Mouse (Mus musculus) CH12.LX (cell line): ENCODE data around the gene Ubap2. TPM values are rescaled to one million over a fixed set of nuclear protein-coding genes. Genes with fewer than 3 reads are reported as not detected.

Source experiments
- DNase-seq: peaks from one replicate; pipeline ENCODE4 v3.0.0-alpha.2; 2013; ENCODE audit errors: extremely low read depth
- H3K27ac ChIP-seq: 2 replicates; pipeline ENCODE4 v1.5.1; 2012; ENCODE audit warnings: low read depth, mild to moderate bottlenecking, control low read depth, moderate library complexity; ENCODE audit not compliant: insufficient read depth
- H3K27me3 ChIP-seq: replicated peaks from 2 replicates; pipeline ENCODE3; 2012; ENCODE audit warnings: inconsistent platforms
- H3K36me3 ChIP-seq, 2 experiments: replicated peaks in 1 of 2; 2 replicates each; pipeline versions ENCODE3 to v1.6.1; 2012; ENCODE audit warnings: inconsistent platforms in 1 of 2, low read length in 1 of 2, mild to moderate bottlenecking in 1 of 2, mixed read lengths in 1 of 2, moderate library complexity in 1 of 2; ENCODE audit not compliant: control insufficient read depth in 1 of 2, insufficient read depth in 1 of 2
- H3K4me1 ChIP-seq, 2 experiments: 2 replicates each; pipeline ENCODE4 v1.6.1; 2012; ENCODE audit warnings: inconsistent platforms in 1 of 2, moderate library complexity in 1 of 2; ENCODE audit not compliant: insufficient read depth in 2 of 2, control insufficient read depth in 1 of 2
- H3K4me2 ChIP-seq: 2 replicates; pipeline ENCODE4 v1.6.1; 2012; ENCODE audit warnings: low read depth, mild to moderate bottlenecking, control low read depth; ENCODE audit not compliant: poor library complexity, insufficient read depth, severe bottlenecking
- H3K4me3 ChIP-seq, 3 experiments: fragments of 150-350 bp in 1 of 3; sonication (generic) in 1 of 3; replicated peaks in 1 of 3; 2 replicates each; pipeline versions ENCODE3 to v1.5.1; 2011 to 2012; ENCODE audit warnings: low read depth in 2 of 3, low read length in 2 of 3, mild to moderate bottlenecking in 2 of 3, moderate library complexity in 2 of 3, control low read depth in 1 of 3, improper control_type of control experiment in 1 of 3, inconsistent platforms in 1 of 3, mixed read lengths in 1 of 3; ENCODE audit not compliant: poor library complexity in 1 of 3
- H3K79me2 ChIP-seq: replicated peaks from 2 replicates; pipeline ENCODE4 v1.6.1; 2012; ENCODE audit warnings: mild to moderate bottlenecking, moderate library complexity; ENCODE audit not compliant: control insufficient read depth, poor library complexity, insufficient read depth, severe bottlenecking; ENCODE audit errors: extremely low read depth
- H3K9ac ChIP-seq: 2 replicates; pipeline ENCODE4 v1.6.1; 2012; ENCODE audit warnings: low read depth, mild to moderate bottlenecking, control low read depth, moderate library complexity; ENCODE audit not compliant: insufficient read depth
- H3K9me3 ChIP-seq: replicated peaks from 2 replicates; pipeline ENCODE3; 2012; ENCODE audit warnings: low read length, inconsistent platforms, mixed read lengths
- BHLHE40 ChIP-seq: IDR thresholded peaks from 2 replicates; pipeline ENCODE4 v1.6.1; 2011; ENCODE audit warnings: mild to moderate bottlenecking, low read depth, low read length, improper control_type of control experiment
- CHD1 ChIP-seq: IDR thresholded peaks from 2 replicates; pipeline ENCODE4 v1.6.1; 2012; ENCODE audit warnings: low read depth, low read length, improper control_type of control experiment, inconsistent platforms
- CHD2 ChIP-seq: IDR thresholded peaks from 2 replicates; pipeline ENCODE4 v1.6.1; 2011; ENCODE audit warnings: low read length, improper control_type of control experiment
- CTCF ChIP-seq, 2 experiments: IDR thresholded peaks in 1 of 2; conservative IDR thresholded peaks in 1 of 2; 2 replicates each; pipeline ENCODE4 v1.5.1; 2011 to 2012; ENCODE audit warnings: low read depth in 2 of 2, low read length in 2 of 2, improper control_type of control experiment in 1 of 2, inconsistent platforms in 1 of 2, mild to moderate bottlenecking in 1 of 2, moderate library complexity in 1 of 2
- E2F4 ChIP-seq: IDR thresholded peaks from 2 replicates; pipeline ENCODE4 v1.6.1; 2011; ENCODE audit warnings: low read depth, low read length, improper control_type of control experiment; ENCODE audit not compliant: insufficient replicate concordance
- ELF1 ChIP-seq: IDR thresholded peaks from 2 replicates; pipeline ENCODE4 v1.6.1; 2014; ENCODE audit warnings: low read depth, mild to moderate bottlenecking, inconsistent platforms, low read length, improper control_type of control experiment
- EP300 ChIP-seq: IDR thresholded peaks from 2 replicates; pipeline ENCODE4 v1.6.1; 2011; ENCODE audit warnings: low read length, improper control_type of control experiment
- ETS1 ChIP-seq: conservative IDR thresholded peaks from 2 replicates; pipeline ENCODE4 v1.6.1; 2012; ENCODE audit warnings: low read depth, mild to moderate bottlenecking, inconsistent platforms, low read length, improper control_type of control experiment, moderate library complexity
- GABPA ChIP-seq: IDR thresholded peaks from 2 replicates; pipeline ENCODE4 v1.6.1; 2012; ENCODE audit warnings: low read depth, low read length, improper control_type of control experiment, inconsistent platforms; ENCODE audit not compliant: insufficient replicate concordance
- HCFC1 ChIP-seq: IDR thresholded peaks from 2 replicates; pipeline ENCODE4 v1.6.1; 2012; ENCODE audit warnings: low read depth, mild to moderate bottlenecking, inconsistent platforms, low read length, improper control_type of control experiment
- IRF4 ChIP-seq: IDR thresholded peaks from 2 replicates; pipeline ENCODE4 v1.6.1; 2014; ENCODE audit warnings: low read depth, mild to moderate bottlenecking, inconsistent platforms, low read length, improper control_type of control experiment
- JUN ChIP-seq: IDR thresholded peaks from 2 replicates; pipeline ENCODE4 v1.6.1; 2011; ENCODE audit warnings: low read depth, mild to moderate bottlenecking, low read length, improper control_type of control experiment, moderate library complexity; ENCODE audit not compliant: insufficient read depth
- JUND ChIP-seq: conservative IDR thresholded peaks from 2 replicates; pipeline ENCODE4 v1.6.1; 2011; ENCODE audit warnings: low read depth, low read length, improper control_type of control experiment
- KAT2A ChIP-seq: IDR thresholded peaks from 2 replicates; pipeline ENCODE4 v1.6.1; 2012; ENCODE audit warnings: low read length, improper control_type of control experiment, inconsistent platforms; ENCODE audit not compliant: insufficient replicate concordance
- MAFK ChIP-seq: IDR thresholded peaks from 2 replicates; pipeline ENCODE4 v1.6.1; 2011; ENCODE audit warnings: low read length, improper control_type of control experiment; ENCODE audit not compliant: insufficient replicate concordance
- MAX ChIP-seq: IDR thresholded peaks from 2 replicates; pipeline ENCODE4 v1.6.1; 2011; ENCODE audit warnings: low read length, improper control_type of control experiment
- MAZ ChIP-seq: IDR thresholded peaks from 2 replicates; pipeline ENCODE4 v1.6.1; 2012; ENCODE audit warnings: low read depth, mild to moderate bottlenecking, inconsistent platforms, low read length, improper control_type of control experiment, moderate library complexity
- MEF2A ChIP-seq: IDR thresholded peaks from 2 replicates; pipeline ENCODE4 v1.6.1; 2014; ENCODE audit warnings: low read depth, mild to moderate bottlenecking, inconsistent platforms, low read length, improper control_type of control experiment, borderline replicate concordance
- MXI1 ChIP-seq: IDR thresholded peaks from 2 replicates; pipeline ENCODE4 v1.6.1; 2011; ENCODE audit warnings: mild to moderate bottlenecking, low read depth, low read length, improper control_type of control experiment
- MYC ChIP-seq: IDR thresholded peaks from 2 replicates; pipeline ENCODE4 v1.6.1; 2011; ENCODE audit warnings: low read depth, mild to moderate bottlenecking, improper control_type of control experiment, low read length
- NELFE ChIP-seq: IDR thresholded peaks from 2 replicates; pipeline ENCODE4 v1.6.1; 2011; ENCODE audit warnings: low read depth, low read length, improper control_type of control experiment
- NRF1 ChIP-seq: IDR thresholded peaks from 2 replicates; pipeline ENCODE4 v1.6.1; 2014; ENCODE audit warnings: low read depth, mild to moderate bottlenecking, inconsistent platforms, low read length, improper control_type of control experiment, moderate library complexity
- PAX5 ChIP-seq: IDR thresholded peaks from 2 replicates; pipeline ENCODE4 v1.6.1; 2012; ENCODE audit warnings: low read length, inconsistent platforms, mixed read lengths
- POLR2A ChIP-seq: IDR thresholded peaks from 2 replicates; pipeline ENCODE4 v1.6.1; 2011; ENCODE audit warnings: low read depth, mild to moderate bottlenecking, improper control_type of control experiment, low read length
- POLR2AphosphoS2 ChIP-seq: IDR thresholded peaks from 2 replicates; pipeline ENCODE4 v1.6.1; 2011; ENCODE audit warnings: low read depth, low read length, improper control_type of control experiment
- RAD21 ChIP-seq: IDR thresholded peaks from 2 replicates; pipeline ENCODE4 v1.6.1; 2011; ENCODE audit warnings: low read depth, mild to moderate bottlenecking, low read length, improper control_type of control experiment, moderate library complexity
- RCOR1 ChIP-seq: conservative IDR thresholded peaks from 2 replicates; pipeline ENCODE4 v1.6.1; 2012; ENCODE audit warnings: low read depth, mild to moderate bottlenecking, inconsistent platforms, low read length, improper control_type of control experiment
- SIN3A ChIP-seq: IDR thresholded peaks from 2 replicates; pipeline ENCODE4 v1.6.1; 2012; ENCODE audit warnings: low read length, improper control_type of control experiment, inconsistent platforms
- SMC3 ChIP-seq: IDR thresholded peaks from 2 replicates; pipeline ENCODE4 v1.6.1; 2011; ENCODE audit warnings: low read depth, low read length, improper control_type of control experiment
- TBP ChIP-seq: conservative IDR thresholded peaks from 2 replicates; pipeline ENCODE4 v1.6.1; 2011; ENCODE audit warnings: low read depth, low read length, improper control_type of control experiment
- TCF12 ChIP-seq: IDR thresholded peaks from 2 replicates; pipeline ENCODE4 v1.6.1; 2014; ENCODE audit warnings: low read depth, mild to moderate bottlenecking, inconsistent platforms, low read length, improper control_type of control experiment
- UBTF ChIP-seq: IDR thresholded peaks from 2 replicates; pipeline ENCODE4 v1.6.1; 2012; ENCODE audit warnings: low read depth, mild to moderate bottlenecking, inconsistent platforms, low read length, improper control_type of control experiment, moderate library complexity
- USF1 ChIP-seq: IDR thresholded peaks from 2 replicates; pipeline ENCODE4 v1.6.1; 2014; ENCODE audit warnings: low read depth, mild to moderate bottlenecking, inconsistent platforms, low read length, improper control_type of control experiment
- USF2 ChIP-seq: conservative IDR thresholded peaks from 2 replicates; pipeline ENCODE4 v1.6.1; 2011; ENCODE audit warnings: low read depth, low read length, improper control_type of control experiment
- ZC3H11A ChIP-seq: IDR thresholded peaks from 2 replicates; pipeline ENCODE4 v1.6.1; 2012; ENCODE audit warnings: low read depth, mild to moderate bottlenecking, inconsistent platforms, low read length, improper control_type of control experiment
- ZKSCAN1 ChIP-seq: IDR thresholded peaks from 2 replicates; pipeline ENCODE4 v1.6.1; 2012; ENCODE audit warnings: low read depth, inconsistent platforms, low read length, improper control_type of control experiment, borderline replicate concordance
- ZMIZ1 ChIP-seq: IDR thresholded peaks from 2 replicates; pipeline ENCODE4 v1.6.1; 2012; ENCODE audit warnings: low read depth, mild to moderate bottlenecking, inconsistent platforms, low read length, improper control_type of control experiment
- ZNF384 ChIP-seq: IDR thresholded peaks from 2 replicates; pipeline ENCODE4 v1.6.1; 2012; ENCODE audit warnings: low read depth, low read length, improper control_type of control experiment, inconsistent platforms
- dilution Hi-C: fragments of 300-500 bp; cut with MboI; formaldehyde crosslinking; loops from 2 replicates; pipeline ENCODE4 v1.14.3; 2020; ENCODE audit warnings: low sequenced_read_pairs; ENCODE audit not compliant: extremely low pct_unique_long_range_greater_than_20kb, extremely low pct_ligation_motif_present
- in situ Hi-C: fragments of 300-500 bp; cut with MboI; formaldehyde crosslinking; loops from 3 replicates; pipeline ENCODE4 v1.14.3; 2019; ENCODE audit warnings: low sequenced_read_pairs, low pct_ligation_motif_present, low pct_unique_long_range_greater_than_20kb, mixed read lengths
- polyA plus RNA-seq: library from polyadenylated mRNA; unstranded; fragments of >175 nt; gene quantifications from 2 replicates; pipeline ENCODE4 v1.2.1, GENCODE M21; 2012; ENCODE audit warnings: low read depth; ENCODE audit not compliant: insufficient read length
- total RNA-seq, 2 experiments: library from RNA; depleted of rRNA; stranded (reverse); fragments of 300-350 nt in 1 of 2; fragments of >200 nt in 1 of 2; gene quantifications; 2 replicates each; pipeline ENCODE4 v1.2.3; 2012 to 2014

Gene Ubap2
- total and polyA plus RNA-seq, 3 experiments = 5.4 to 115 (median 17.4) TPM

- Histone ChIP-seq H3K4me2 (peak overlapping the region; percentile 48), H3K9me3 (no peaks in the 10 kb centered on the region), H3K4me1 (peaks cover 31 to 76% of the 10 kb centered on the region in 2 experiments), H3K27me3 (no peaks in the 10 kb centered on the region), H3K36me3 (peaks cover 10 to 51% of the 10 kb centered on the region in 2 experiments), H3K27ac (peak overlapping the region; percentile 80), H3K9ac (0 out of 2 replicates have a peak overlapping the region, but pooled peaks have one; percentile 2), H3K4me3 (no peak overlapping the region), H3K79me2 (peaks cover 38% of the 10 kb centered on the region)
- peak; percentile 79 for DNase-seq
- dilution Hi-C loops = no loop called here
- in situ Hi-C loops = no loop called here
- no peak for TF ChIP-seq PAX5
- peak; percentile 61; the same call in 1 of the 2 replicates for TF ChIP-seq MAX
- TF ChIP-seq ZMIZ1 = no peak
- peak; percentile 84 for TF ChIP-seq IRF4
- TF ChIP-seq SMC3 = no peak
- no peak for TF ChIP-seq TBP
- TF ChIP-seq RCOR1 = no peak
- no peak for TF ChIP-seq E2F4
- TF ChIP-seq ETS1 = peak; percentile 68; the same call in 1 of the 2 replicates
- TF ChIP-seq ZKSCAN1 = no peak
- peak; percentile 77 for TF ChIP-seq ZNF384
- no peak; the same call in 1 of the 2 replicates for TF ChIP-seq TCF12
- no peak for TF ChIP-seq ELF1
- 0 out of 2 replicates have a peak, but pooled peaks have one; percentile 5 for TF ChIP-seq HCFC1
- TF ChIP-seq MAFK = 0 out of 2 replicates have a peak, but pooled peaks have one; percentile 54
- TF ChIP-seq JUN = 0 out of 2 replicates have a peak, but pooled peaks have one; percentile 40
- peak; percentile 71 for TF ChIP-seq MXI1
- no peak for TF ChIP-seq NELFE
- no peak for TF ChIP-seq UBTF
- peak; percentile 89 for TF ChIP-seq EP300
- no peak for TF ChIP-seq POLR2A
- TF ChIP-seq MEF2A = peak; percentile 89
- TF ChIP-seq GABPA = no peak
- no peak for TF ChIP-seq USF2
- no peak; the same call in 1 of the 2 replicates for TF ChIP-seq RAD21
- no peak for TF ChIP-seq MAZ
- no peak for TF ChIP-seq CHD1
- TF ChIP-seq BHLHE40 = peak; percentile 53
- peak; percentile 36 for TF ChIP-seq MYC
- no peak for TF ChIP-seq NRF1
- TF ChIP-seq KAT2A = no peak
- no peak for TF ChIP-seq USF1
- TF ChIP-seq CHD2 = no peak
- TF ChIP-seq CTCF (conservative IDR thresholded peaks at IDR 0.05 in 1 of 2, IDR thresholded peaks at IDR 0.05 in 1 of 2; ENCODE audit: low read depth in 2 of 2, low read length in 2 of 2) = no peak
- peak; percentile 36; the same call in 1 of the 2 replicates for TF ChIP-seq JUND
- TF ChIP-seq POLR2AphosphoS2 = no peak
- no peak for TF ChIP-seq ZC3H11A
- TF ChIP-seq SIN3A = peak; percentile 72
Observed at GRCm38 (mm10) chr4:41310567-41311563, 35.9 kb upstream of the Ubap2 start.
